ENCODE assay signal across 13 mouse cellular contexts in genomic region chr3:138861032-138861431, GRCm38 (mm10).
DNase-seq lines count a peak whose midpoint lies in the region; ATAC-seq lines count a peak whose summit lies in the region.
"Had no signal": no experiment of that assay in that cellular context is flagged by ENCODE, and none has a peak within 500 bp of the region (broad histone marks: within the 10 kb centered on the region; RNA-seq: fewer than 3 reads in every experiment).

No protein-coding gene starts in this region.

- ATAC-seq in frontal cortex, adult (ENCODE audit: low TSS enrichment), result peak; percentile 56
- ATAC-seq: inflammation-experienced regulatory T-cells, adult 6 months; midbrain, embryonic 15.5 days had no signal

- DNase-seq in adrenal gland, postnatal 14 days, result peak; percentile 29
- DNase-seq in adrenal gland, postnatal 36 days, result no peak
- no peak for DNase-seq in frontal cortex, postnatal 25 days (ENCODE audit: low spot score in 2 of 2)
- peak; percentile 68 for DNase-seq in right cerebral cortex, adult 18-20 months
- no peak for DNase-seq in right cerebral cortex, postnatal 25 days
- peak; percentile 44 for DNase-seq in right cerebral cortex, postnatal 14 days
- no peak for DNase-seq in urinary bladder, postnatal 10 days (ENCODE audit: low spot score)
- DNase-seq: adrenal gland, adult 2 months; liver, embryonic 13.5 days; lung, postnatal 4 days had no signal

Comparison
In these comparisons a context has a peak if more than half of its experiments do, and no peak if none do; other contexts are left out.
1. DNase-seq: peak in adrenal gland, postnatal 14 days (single experiment), right cerebral cortex, adult 18-20 months (single experiment) and right cerebral cortex, postnatal 14 days (single experiment); none in adrenal gland, postnatal 36 days (0 of 2), frontal cortex, postnatal 25 days (0 of 2), right cerebral cortex, postnatal 25 days (single experiment) and urinary bladder, postnatal 10 days (single experiment).